Mouse (Mus musculus) CH12.LX (cell line): ENCODE data around the gene Snrpg. TPM values are rescaled to one million over a fixed set of nuclear protein-coding genes. Genes with fewer than 3 reads are reported as not detected.

Experiments
- DNase-seq: peaks from one replicate; pipeline ENCODE4 v3.0.0-alpha.2; 2013; ENCODE audit errors: extremely low read depth
- H3K27ac ChIP-seq: 2 replicates; pipeline ENCODE4 v1.5.1; 2012; ENCODE audit warnings: low read depth, mild to moderate bottlenecking, control low read depth, moderate library complexity; ENCODE audit not compliant: insufficient read depth
- H3K27me3 ChIP-seq: replicated peaks from 2 replicates; pipeline ENCODE3; 2012; ENCODE audit warnings: inconsistent platforms
- H3K36me3 ChIP-seq, 2 experiments: replicated peaks in 1 of 2; 2 replicates each; pipeline versions ENCODE3 to v1.6.1; 2012; ENCODE audit warnings: inconsistent platforms in 1 of 2, low read length in 1 of 2, mild to moderate bottlenecking in 1 of 2, mixed read lengths in 1 of 2, moderate library complexity in 1 of 2; ENCODE audit not compliant: control insufficient read depth in 1 of 2, insufficient read depth in 1 of 2
- H3K4me1 ChIP-seq, 2 experiments: 2 replicates each; pipeline ENCODE4 v1.6.1; 2012; ENCODE audit warnings: inconsistent platforms in 1 of 2, moderate library complexity in 1 of 2; ENCODE audit not compliant: insufficient read depth in 2 of 2, control insufficient read depth in 1 of 2
- H3K4me2 ChIP-seq: 2 replicates; pipeline ENCODE4 v1.6.1; 2012; ENCODE audit warnings: low read depth, mild to moderate bottlenecking, control low read depth; ENCODE audit not compliant: poor library complexity, insufficient read depth, severe bottlenecking
- H3K4me3 ChIP-seq, 3 experiments: fragments of 150-350 bp in 1 of 3; sonication (generic) in 1 of 3; replicated peaks in 1 of 3; 2 replicates each; pipeline versions ENCODE3 to v1.5.1; 2011 to 2012; ENCODE audit warnings: low read depth in 2 of 3, low read length in 2 of 3, mild to moderate bottlenecking in 2 of 3, moderate library complexity in 2 of 3, control low read depth in 1 of 3, improper control_type of control experiment in 1 of 3, inconsistent platforms in 1 of 3, mixed read lengths in 1 of 3; ENCODE audit not compliant: poor library complexity in 1 of 3
- H3K79me2 ChIP-seq: replicated peaks from 2 replicates; pipeline ENCODE4 v1.6.1; 2012; ENCODE audit warnings: mild to moderate bottlenecking, moderate library complexity; ENCODE audit not compliant: control insufficient read depth, poor library complexity, insufficient read depth, severe bottlenecking; ENCODE audit errors: extremely low read depth
- H3K9ac ChIP-seq: 2 replicates; pipeline ENCODE4 v1.6.1; 2012; ENCODE audit warnings: low read depth, mild to moderate bottlenecking, control low read depth, moderate library complexity; ENCODE audit not compliant: insufficient read depth
- H3K9me3 ChIP-seq: replicated peaks from 2 replicates; pipeline ENCODE3; 2012; ENCODE audit warnings: low read length, inconsistent platforms, mixed read lengths
- BHLHE40 ChIP-seq: IDR thresholded peaks from 2 replicates; pipeline ENCODE4 v1.6.1; 2011; ENCODE audit warnings: mild to moderate bottlenecking, low read depth, low read length, improper control_type of control experiment
- CHD2 ChIP-seq: IDR thresholded peaks from 2 replicates; pipeline ENCODE4 v1.6.1; 2011; ENCODE audit warnings: low read length, improper control_type of control experiment
- JUND ChIP-seq: conservative IDR thresholded peaks from 2 replicates; pipeline ENCODE4 v1.6.1; 2011; ENCODE audit warnings: low read depth, low read length, improper control_type of control experiment
- KAT2A ChIP-seq: IDR thresholded peaks from 2 replicates; pipeline ENCODE4 v1.6.1; 2012; ENCODE audit warnings: low read length, improper control_type of control experiment, inconsistent platforms; ENCODE audit not compliant: insufficient replicate concordance
- MAFK ChIP-seq: IDR thresholded peaks from 2 replicates; pipeline ENCODE4 v1.6.1; 2011; ENCODE audit warnings: low read length, improper control_type of control experiment; ENCODE audit not compliant: insufficient replicate concordance
- NELFE ChIP-seq: IDR thresholded peaks from 2 replicates; pipeline ENCODE4 v1.6.1; 2011; ENCODE audit warnings: low read depth, low read length, improper control_type of control experiment
- NRF1 ChIP-seq: IDR thresholded peaks from 2 replicates; pipeline ENCODE4 v1.6.1; 2014; ENCODE audit warnings: low read depth, mild to moderate bottlenecking, inconsistent platforms, low read length, improper control_type of control experiment, moderate library complexity
- ZC3H11A ChIP-seq: IDR thresholded peaks from 2 replicates; pipeline ENCODE4 v1.6.1; 2012; ENCODE audit warnings: low read depth, mild to moderate bottlenecking, inconsistent platforms, low read length, improper control_type of control experiment
- dilution Hi-C: fragments of 300-500 bp; cut with MboI; formaldehyde crosslinking; loops from 2 replicates; pipeline ENCODE4 v1.14.3; 2020; ENCODE audit warnings: low sequenced_read_pairs; ENCODE audit not compliant: extremely low pct_unique_long_range_greater_than_20kb, extremely low pct_ligation_motif_present
- in situ Hi-C: fragments of 300-500 bp; cut with MboI; formaldehyde crosslinking; loops from 3 replicates; pipeline ENCODE4 v1.14.3; 2019; ENCODE audit warnings: low sequenced_read_pairs, low pct_ligation_motif_present, low pct_unique_long_range_greater_than_20kb, mixed read lengths
- polyA plus RNA-seq: library from polyadenylated mRNA; unstranded; fragments of >175 nt; gene quantifications from 2 replicates; pipeline ENCODE4 v1.2.1, GENCODE M21; 2012; ENCODE audit warnings: low read depth; ENCODE audit not compliant: insufficient read length
- total RNA-seq, 2 experiments: library from RNA; depleted of rRNA; stranded (reverse); fragments of 300-350 nt in 1 of 2; fragments of >200 nt in 1 of 2; gene quantifications; 2 replicates each; pipeline ENCODE4 v1.2.3; 2012 to 2014

Gene Snrpg
- total RNA-seq (2012; rRNA removed) (462 and 546 TPM in 2 replicates), total RNA-seq (2014; rRNA removed) (137 and 146 TPM in 2 replicates), polyA plus RNA-seq (408 and 446 TPM in 2 replicates)

GRCm38 (mm10) chr6:86370764-86371339 lies at the start of gene Snrpg:
TSS of gene Snrpg (plus strand) at chr6:86371304.
- DNase-seq = peak; percentile 23
- Histone ChIP-seq H3K9ac (peak within 1 kb of the TSS; percentile 89), H3K4me2 (peak within 1 kb of the TSS; percentile 98), H3K27ac (peak within 1 kb of the TSS; percentile 72), H3K79me2 (peaks cover 58% of the 10 kb centered on the region), H3K36me3 (peaks cover 9 to 48% of the 10 kb centered on the region in 2 experiments), H3K9me3 (no peaks in the 10 kb centered on the region), H3K4me3 (peak within 1 kb of the TSS; percentile 78 to 100 (median 97)), H3K4me1 (peaks cover 8 to 36% of the 10 kb centered on the region in 2 experiments), H3K27me3 (no peaks in the 10 kb centered on the region)
- dilution Hi-C loops = no loop called here
- in situ Hi-C loops = loop anchor here (25.0 kb wide), 1 partner anchor 359 kb away; the partner anchor contains the start of gene Figla
- TF ChIP-seq JUND = no peak

DNA sequence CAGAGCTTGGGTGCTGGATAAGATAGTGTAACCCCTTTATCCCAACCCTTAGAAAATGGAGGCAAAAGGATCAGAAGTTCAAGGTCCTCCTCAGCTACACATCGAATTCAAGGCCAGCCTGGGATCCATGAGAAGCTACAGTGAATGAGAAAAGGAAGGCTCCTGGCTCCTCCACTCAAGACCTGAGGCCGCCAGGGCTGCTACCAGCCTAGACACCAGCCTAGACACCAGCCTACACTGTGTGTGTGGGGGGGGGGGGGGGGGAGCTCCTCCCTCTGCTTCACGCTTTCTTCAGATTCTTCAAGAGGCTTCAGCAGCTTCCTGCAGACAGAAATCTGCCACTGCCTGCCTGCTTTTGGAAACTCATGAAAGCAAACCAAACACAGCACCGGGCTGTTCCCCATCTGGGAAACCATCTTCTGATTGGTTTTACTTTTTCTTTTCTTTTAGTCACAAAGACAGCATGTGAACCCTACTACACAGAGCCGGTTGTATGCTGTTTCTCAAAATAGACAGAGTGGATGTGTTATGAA lies 49.0 kb upstream of the Snrpg start:
- Histone ChIP-seq H3K4me3 (no peak overlapping the region), H3K36me3 (no peaks in the 10 kb centered on the region), H3K4me1 (peaks cover 0 to 6% of the 10 kb centered on the region in 2 experiments; a peak in 2 of 4 replicates), H3K9ac (no peak overlapping the region), H3K27me3 (peaks cover 29% of the 10 kb centered on the region), H3K27ac (no peak overlapping the region), H3K4me2 (no peak overlapping the region), H3K79me2 (no peaks in the 10 kb centered on the region), H3K9me3 (peaks cover 2% of the 10 kb centered on the region)
- dilution Hi-C loops (no loop called here), in situ Hi-C loops (no loop called here)
- TF ChIP-seq ZC3H11A = no peak
- TF ChIP-seq NRF1 = no peak
- TF ChIP-seq CHD2 = no peak
- TF ChIP-seq NELFE = no peak
- DNase-seq = no peak

DNA sequence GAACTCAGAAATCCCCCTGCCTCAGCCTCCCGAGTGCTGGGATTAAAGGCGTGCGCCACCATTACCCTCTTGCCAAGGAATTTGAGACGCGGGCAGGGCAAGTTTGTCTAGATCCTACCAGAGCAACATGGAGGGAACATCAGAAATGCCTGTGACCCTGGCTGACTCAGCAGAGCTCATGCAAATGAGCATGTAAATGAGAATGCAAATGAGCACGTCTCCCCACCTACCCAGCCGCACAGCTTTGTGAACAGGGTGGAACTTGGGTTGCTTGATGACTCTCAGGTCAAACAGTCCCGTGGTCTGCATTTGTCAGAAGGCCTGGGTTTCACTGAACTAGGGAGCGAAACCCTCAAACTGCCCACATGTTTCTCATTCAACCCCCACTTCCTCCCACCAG lies 48.1 kb upstream of the Snrpg start:
- no peaks in the 10 kb centered on the region for H3K79me2 ChIP-seq
- no peak overlapping the region for H3K4me2 ChIP-seq
- in situ Hi-C loops = no loop called here
- peaks cover 0 to 6% of the 10 kb centered on the region in 2 experiments; a peak in 2 of 4 replicates for H3K4me1 ChIP-seq
- TF ChIP-seq NRF1 = no peak
- TF ChIP-seq KAT2A = no peak
- peak; percentile 31; the same call in 1 of the 2 replicates for TF ChIP-seq BHLHE40
- peak; percentile 87; the same call in 1 of the 2 replicates for TF ChIP-seq MAFK
- H3K27ac ChIP-seq = no peak overlapping the region
- dilution Hi-C loops = no loop called here
- H3K36me3 ChIP-seq = no peaks in the 10 kb centered on the region
- H3K9me3 ChIP-seq = peaks cover 2% of the 10 kb centered on the region
- H3K27me3 ChIP-seq = peaks cover 26% of the 10 kb centered on the region
- no peak overlapping the region for H3K4me3 ChIP-seq
- peak; percentile 57 for DNase-seq
- no peak overlapping the region for H3K9ac ChIP-seq
